Mouse (Mus musculus) CH12.LX (cell line): Measurements from ENCODE around the gene Pigh.

Experiments
- CHD1 ChIP-seq: IDR thresholded peaks from 2 replicates; pipeline ENCODE4 v1.6.1; 2012; ENCODE audit warnings: low read depth, low read length, improper control_type of control experiment, inconsistent platforms
- CTCF ChIP-seq, 2 experiments: IDR thresholded peaks in 1 of 2; conservative IDR thresholded peaks in 1 of 2; 2 replicates each; pipeline ENCODE4 v1.5.1; 2011 to 2012; ENCODE audit warnings: low read depth in 2 of 2, low read length in 2 of 2, improper control_type of control experiment in 1 of 2, inconsistent platforms in 1 of 2, mild to moderate bottlenecking in 1 of 2, moderate library complexity in 1 of 2
- E2F4 ChIP-seq: IDR thresholded peaks from 2 replicates; pipeline ENCODE4 v1.6.1; 2011; ENCODE audit warnings: low read depth, low read length, improper control_type of control experiment; ENCODE audit not compliant: insufficient replicate concordance
- NRF1 ChIP-seq: IDR thresholded peaks from 2 replicates; pipeline ENCODE4 v1.6.1; 2014; ENCODE audit warnings: low read depth, mild to moderate bottlenecking, inconsistent platforms, low read length, improper control_type of control experiment, moderate library complexity
- POLR2A ChIP-seq: IDR thresholded peaks from 2 replicates; pipeline ENCODE4 v1.6.1; 2011; ENCODE audit warnings: low read depth, mild to moderate bottlenecking, improper control_type of control experiment, low read length

DNA sequence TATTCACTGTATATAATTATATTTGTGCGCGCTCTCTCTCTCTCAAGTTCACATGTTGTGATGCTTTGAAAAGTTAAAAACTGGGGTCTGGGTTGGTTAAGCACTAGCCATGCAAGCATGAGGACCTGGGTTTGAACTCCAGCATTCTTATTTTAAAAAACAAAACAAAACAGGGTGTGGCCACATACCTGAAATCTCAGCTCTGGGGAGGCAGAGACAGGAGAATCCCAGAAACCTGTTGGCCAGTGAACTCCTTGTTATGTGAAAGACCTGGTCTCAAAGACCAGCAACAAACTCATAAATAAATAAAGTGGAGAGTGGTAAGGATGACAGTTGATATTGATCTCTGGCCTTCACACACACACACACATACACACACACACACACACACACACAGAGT lies 55.1 kb downstream of the Pigh start:
- TF ChIP-seq E2F4 (no peak), POLR2A (no peak), NRF1 (no peak), CTCF (conservative IDR thresholded peaks at IDR 0.05 in 1 of 2, IDR thresholded peaks at IDR 0.05 in 1 of 2; ENCODE audit: low read depth in 2 of 2, low read length in 2 of 2) (no peak), CHD1 (no peak)
